Mouse (Mus musculus) testis, adult 2 months (tissue): ENCODE results near the gene Ankrd33b.

ENCODE experiments used
- CTCF ChIP-seq: fragments of 200-500 bp; IDR thresholded peaks from 2 replicates; pipeline ENCODE4 v1.5.1; 2012; ENCODE audit warnings: low read depth, mild to moderate bottlenecking, inconsistent platforms, low read length, moderate library complexity; ENCODE audit not compliant: control insufficient read depth, insufficient read depth, insufficient replicate concordance
- POLR2A ChIP-seq: fragments of 200-500 bp; IDR thresholded peaks from 2 replicates; pipeline ENCODE4 v1.6.1; 2012; ENCODE audit warnings: low read depth, mild to moderate bottlenecking, inconsistent platforms, low read length, moderate library complexity; ENCODE audit not compliant: control insufficient read depth

DNA sequence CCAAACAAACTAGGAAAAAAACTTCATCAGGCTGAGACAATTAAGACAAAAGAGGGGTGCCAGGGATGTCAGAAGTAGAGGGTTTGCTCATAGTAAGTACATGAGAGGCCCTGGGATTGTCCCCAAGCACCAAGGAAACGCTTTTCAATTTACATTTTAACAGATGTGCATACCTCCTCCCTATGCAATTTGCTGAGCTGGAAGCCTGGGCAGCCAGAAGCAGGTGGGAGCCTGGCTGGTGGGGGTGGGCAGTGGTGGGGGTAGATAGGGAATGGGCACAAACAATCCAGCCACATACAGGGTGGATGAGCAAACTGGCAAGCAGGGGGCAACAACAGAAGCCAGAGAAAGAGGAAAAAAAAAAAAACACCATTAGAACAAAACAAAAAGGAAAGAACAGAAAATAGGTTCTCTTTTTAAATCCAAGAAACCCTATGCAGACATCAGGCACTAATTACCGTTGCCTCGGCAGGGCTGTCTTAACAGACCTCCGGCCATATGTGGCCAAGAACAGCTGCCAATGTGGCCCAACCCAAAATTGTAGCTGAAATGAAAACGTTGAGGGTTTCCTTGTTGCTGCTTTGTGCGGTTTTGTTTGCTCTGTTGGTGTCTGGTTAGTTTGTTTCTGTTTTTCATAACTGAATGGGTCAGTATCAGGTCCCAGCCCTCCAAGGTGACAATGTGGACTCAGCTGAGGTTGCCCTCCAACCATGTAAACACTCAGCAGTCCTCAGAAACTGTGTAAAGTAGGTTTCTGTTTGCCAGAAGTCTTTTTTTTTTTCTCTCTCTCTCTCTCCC lies 49.2 kb downstream of the Ankrd33b start:
- TF ChIP-seq CTCF (no peak), POLR2A (no peak)
